Mouse (Mus musculus) kidney, adult 2 months (tissue): ENCODE measurements around the gene Slc25a44. TPM values are rescaled to one million over a fixed set of nuclear protein-coding genes. Genes with fewer than 3 reads are reported as not detected.
A peak's percentile ranks its signal among the peaks of the same experiment; 100 is the strongest.

Experiments used
- DNase-seq: peaks from one replicate; pipeline ENCODE4 v3.0.0; 2021
- H3K27ac ChIP-seq: fragments of 200-500 bp; 2 replicates; pipeline ENCODE4 v1.5.1; 2012; ENCODE audit warnings: low read depth, low read length, control low read depth, inconsistent platforms; ENCODE audit not compliant: insufficient read depth
- H3K27me3 ChIP-seq: fragments of 200-500 bp; replicated peaks from 2 replicates; pipeline ENCODE4 v1.6.1; 2012; ENCODE audit warnings: mild to moderate bottlenecking, moderate library complexity, low read length, inconsistent platforms; ENCODE audit not compliant: control insufficient read depth, insufficient read depth
- H3K36me3 ChIP-seq: fragments of 200-500 bp; 2 replicates; pipeline ENCODE4 v1.6.1; 2012; ENCODE audit warnings: mild to moderate bottlenecking, moderate library complexity, low read length, inconsistent platforms; ENCODE audit not compliant: control insufficient read depth, insufficient read depth
- H3K4me1 ChIP-seq: fragments of 200-500 bp; 2 replicates; pipeline ENCODE4 v1.6.1; 2011; ENCODE audit warnings: low read length; ENCODE audit not compliant: control insufficient read depth, insufficient read depth
- H3K4me3 ChIP-seq: fragments of 200-500 bp; 2 replicates; pipeline ENCODE4 v1.5.1; 2011; ENCODE audit warnings: mild to moderate bottlenecking, low read depth, low read length, control low read depth; ENCODE audit not compliant: insufficient read depth
- CTCF ChIP-seq: fragments of 200-500 bp; conservative IDR thresholded peaks from 2 replicates; pipeline ENCODE4 v1.5.1; 2011; ENCODE audit warnings: low read depth, mild to moderate bottlenecking, control low read depth, low read length, moderate library complexity, mixed read lengths; ENCODE audit not compliant: insufficient read depth, insufficient read length
- POLR2A ChIP-seq: fragments of 200-500 bp; IDR thresholded peaks from one replicate; pipeline ENCODE4 v1.6.1; 2011; ENCODE audit warnings: low read depth, low read length, control low read depth
- WGBS: fragments of 180-500 bp; shearing (Covaris S2); methylation state at CpG from one replicate; pipeline ENCODE4 v1.1.7; 2018; 5-methylcytosine and 5-hydroxymethylcytosine counted together
- polyA plus RNA-seq: library from polyadenylated mRNA; depleted of rRNA; stranded (reverse); fragments of >200 nt; gene quantifications from 2 replicates; pipeline ENCODE4 v1.2.3, GENCODE M21; 2012

The Slc25a44 gene
- polyA plus RNA-seq, 1 experiment, result 38.3 TPM

DNA sequence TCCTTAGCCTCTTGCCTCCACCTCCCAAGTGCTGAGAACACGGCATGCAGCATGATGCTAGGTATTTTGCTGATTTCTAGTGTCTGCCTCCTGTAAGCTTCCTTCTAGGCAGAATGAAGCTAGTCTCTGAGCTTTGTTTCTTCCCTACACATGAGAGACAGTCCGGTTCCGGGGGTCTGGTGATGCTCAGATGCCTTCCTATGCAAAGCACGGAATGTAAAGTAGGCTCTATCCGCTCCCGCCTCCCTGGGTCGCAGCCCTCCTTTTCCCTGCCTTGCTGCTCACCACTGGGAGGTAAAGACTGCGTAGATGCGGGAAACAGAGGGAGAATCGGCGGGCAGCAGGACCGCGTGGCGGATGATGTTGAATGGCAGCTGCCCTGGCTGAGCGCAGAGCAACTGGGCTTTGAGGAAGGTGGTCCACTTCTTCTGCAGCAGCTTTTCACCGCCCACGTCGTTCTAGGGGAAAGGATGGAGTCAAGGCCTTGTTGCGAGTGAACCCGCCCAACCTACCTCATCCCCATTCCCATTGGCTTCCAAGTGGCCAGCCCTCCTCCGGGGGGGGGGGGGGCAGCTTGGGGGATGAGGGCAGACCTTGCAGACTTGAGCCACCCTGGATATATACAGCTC lies 24.6 kb upstream of the Slc25a44 start:
- Histone ChIP-seq H3K36me3 (peaks cover 1% of the 10 kb centered on the region; the same call in 1 of the 2 replicates), H3K4me3 (no peak overlapping the region), H3K27me3 (no peaks in the 10 kb centered on the region), H3K27ac (no peak overlapping the region), H3K4me1 (peaks cover 15% of the 10 kb centered on the region; the same call in 1 of the 2 replicates)
- TF ChIP-seq POLR2A (no peak), CTCF (no peak)
- DNase-seq, result no peak
- 46% methylated on average over 21 of the region's 21 CpGs for WGBS

DNA sequence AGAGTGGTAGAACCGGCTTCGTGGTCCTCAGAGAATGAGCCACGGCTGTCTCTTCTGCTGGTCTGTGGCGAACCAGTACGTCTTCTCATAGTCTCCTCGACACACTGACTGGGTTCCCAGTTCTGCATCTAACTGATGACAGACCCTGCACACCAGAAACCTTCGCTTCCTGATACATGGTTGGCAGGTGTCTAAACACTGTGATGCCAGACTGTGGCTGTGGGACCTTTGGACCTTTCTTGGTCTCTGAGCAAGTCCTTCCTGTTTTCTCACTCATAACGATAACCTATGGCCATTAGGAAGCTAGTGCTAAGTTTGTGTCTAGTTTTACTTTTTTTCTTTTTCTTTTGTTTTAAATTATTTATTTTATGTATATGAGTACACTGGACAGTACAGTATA lies 23.5 kb upstream of the Slc25a44 start:
- Histone ChIP-seq H3K27me3 (no peaks in the 10 kb centered on the region), H3K4me1 (peaks cover 7% of the 10 kb centered on the region; the same call in 1 of the 2 replicates), H3K4me3 (no peak overlapping the region), H3K27ac (no peak overlapping the region), H3K36me3 (peaks cover 1% of the 10 kb centered on the region; the same call in 1 of the 2 replicates)
- 70% methylated on average over 8 of the region's 8 CpGs for WGBS
- TF ChIP-seq CTCF (no peak), POLR2A (no peak)
- DNase-seq, result no peak

DNA sequence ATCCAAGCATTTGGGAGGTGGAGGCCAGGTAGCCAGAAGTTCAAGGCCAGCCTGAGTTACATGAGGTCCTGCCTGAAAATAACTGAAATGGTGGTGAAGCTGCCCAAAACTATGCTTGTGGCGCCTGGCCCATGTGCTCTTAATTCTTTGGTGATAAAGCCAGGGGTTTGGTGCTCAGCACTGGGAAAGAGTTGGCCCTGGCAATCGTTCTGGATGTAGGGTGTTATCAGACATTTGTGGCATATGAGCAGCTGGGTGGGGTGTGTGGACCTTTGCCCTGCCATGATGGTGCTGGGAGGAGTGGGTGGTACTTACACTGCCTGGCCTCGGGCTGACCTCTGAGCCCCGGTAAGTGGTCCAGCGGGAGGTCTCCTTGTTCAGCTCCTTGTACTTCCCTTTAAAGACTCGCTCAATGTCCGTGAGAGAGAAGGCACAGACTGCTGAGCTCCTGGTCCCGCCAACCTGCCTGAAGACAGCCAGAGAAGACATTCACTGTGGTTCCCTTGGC lies 22.8 kb upstream of the Slc25a44 start:
- no peaks in the 10 kb centered on the region for H3K27me3 ChIP-seq
- H3K36me3 ChIP-seq, result peaks cover 1% of the 10 kb centered on the region; the same call in 1 of the 2 replicates
- no peak overlapping the region for H3K4me3 ChIP-seq
- peaks cover 4% of the 10 kb centered on the region; the same call in 1 of the 2 replicates for H3K4me1 ChIP-seq
- H3K27ac ChIP-seq, result no peak overlapping the region
- WGBS, result 55% methylated on average over 8 of the region's 8 CpGs
- no peak for DNase-seq
- TF ChIP-seq POLR2A, result no peak
- no peak for TF ChIP-seq CTCF

DNA sequence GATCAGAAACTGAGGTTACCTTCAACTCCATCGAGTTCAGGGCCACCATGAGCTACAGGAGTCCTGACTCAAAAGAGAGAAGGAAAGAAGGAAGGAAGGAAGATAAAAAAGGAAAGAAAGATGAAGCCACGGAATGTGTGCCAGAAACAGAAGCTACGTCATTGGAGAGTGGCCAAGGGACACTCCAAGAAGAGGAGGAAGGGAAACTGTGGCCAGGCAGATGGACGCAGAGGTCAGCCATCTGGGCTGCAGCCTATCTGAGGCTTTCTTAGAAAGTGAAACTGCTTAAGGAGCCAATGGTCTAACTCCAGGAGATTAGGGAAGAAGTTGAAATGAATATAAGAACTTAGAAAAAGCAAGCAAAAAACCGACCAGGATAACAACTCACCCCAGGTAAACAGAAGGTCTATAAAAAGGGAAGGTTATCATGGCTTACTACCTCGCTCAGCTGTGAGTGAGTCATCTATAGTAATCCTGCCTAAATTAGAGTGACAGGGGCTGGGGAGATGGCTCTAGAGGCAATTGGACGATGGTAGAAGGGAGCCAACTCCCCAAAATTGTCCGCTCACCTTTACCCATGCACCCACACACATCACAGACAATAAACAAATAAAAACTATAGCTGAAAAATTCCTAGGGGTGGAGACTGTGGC lies 21.7 kb upstream of the Slc25a44 start:
- Histone ChIP-seq H3K27ac (0 out of 2 replicates have a peak overlapping the region, but pooled peaks have one; percentile 9), H3K4me3 (no peak overlapping the region), H3K4me1 (peaks cover 4% of the 10 kb centered on the region; the same call in 1 of the 2 replicates), H3K27me3 (no peaks in the 10 kb centered on the region), H3K36me3 (peaks cover 1% of the 10 kb centered on the region; the same call in 1 of the 2 replicates)
- WGBS, result 61% methylated on average over 8 of the region's 8 CpGs
- no peak for DNase-seq
- TF ChIP-seq CTCF (no peak), POLR2A (no peak)

DNA sequence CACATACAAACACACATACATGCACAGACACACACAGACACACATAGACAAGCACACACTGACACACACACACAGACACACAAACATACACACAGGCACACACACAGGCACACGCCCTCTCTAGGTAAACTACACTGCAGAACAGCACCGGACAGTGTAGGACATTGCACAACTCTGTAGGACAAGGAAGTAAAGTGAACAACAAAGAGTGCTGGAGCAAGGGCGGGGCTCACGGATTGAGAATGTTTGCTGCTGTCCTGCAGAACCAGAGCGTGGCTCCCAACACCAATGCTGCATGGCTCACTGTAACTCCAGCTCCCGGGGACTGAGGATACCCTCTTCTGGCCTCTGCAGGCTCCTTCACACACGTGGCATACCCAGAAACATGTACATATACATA lies 17.9 kb upstream of the Slc25a44 start:
- Histone ChIP-seq H3K27ac (peak overlapping the region; percentile 2; the same call in 1 of the 2 replicates), H3K4me1 (peaks cover 27% of the 10 kb centered on the region), H3K4me3 (no peak overlapping the region), H3K27me3 (no peaks in the 10 kb centered on the region), H3K36me3 (peaks cover 1% of the 10 kb centered on the region; the same call in 1 of the 2 replicates)
- TF ChIP-seq POLR2A (no peak), CTCF (no peak)
- no peak for DNase-seq
- WGBS, result 62% methylated on average over 7 of the region's 7 CpGs

DNA sequence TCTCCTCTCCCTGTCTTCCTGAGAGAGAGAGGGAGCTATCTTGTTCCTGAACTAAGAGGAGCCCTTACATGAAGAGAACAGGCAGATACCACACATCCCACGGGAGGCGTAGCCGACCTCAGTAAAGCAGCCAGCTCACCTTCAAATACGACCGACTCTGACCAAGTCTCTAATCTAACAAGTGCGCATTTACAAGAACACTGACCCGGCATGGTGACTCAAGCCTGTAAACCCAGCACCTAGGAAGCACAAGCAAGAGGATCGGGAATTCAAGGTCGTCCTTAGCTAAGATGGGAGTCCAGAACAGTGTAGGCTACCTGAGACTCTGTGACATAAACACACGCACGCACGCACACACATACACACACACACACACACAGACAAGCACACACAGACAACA lies 17.5 kb upstream of the Slc25a44 start:
- Histone ChIP-seq H3K27ac (peak overlapping the region; percentile 2; the same call in 1 of the 2 replicates), H3K27me3 (no peaks in the 10 kb centered on the region), H3K4me3 (no peak overlapping the region), H3K4me1 (peaks cover 28% of the 10 kb centered on the region), H3K36me3 (peaks cover 1% of the 10 kb centered on the region; the same call in 1 of the 2 replicates)
- TF ChIP-seq CTCF (no peak), POLR2A (no peak)
- WGBS, result 69% methylated on average over 12 of the region's 12 CpGs
- no peak for DNase-seq
